Mouse (Mus musculus): ENCODE data around the gene Nploc4.
A peak's percentile ranks its signal among the peaks of the same experiment; 100 is the strongest.

Gene Nploc4

GRCm38 (mm10) chr11:120437152-120437856 is at the start of gene Nploc4:
Nploc4 (minus strand) TSS chr11:120437708.
- peak; percentile 40; the same call in 1 of the 2 replicates for ATAC-seq (ENCODE audit: insufficient number of reproducible peaks, low FRiP score, low TSS enrichment)

- ATAC-seq (ENCODE audit: insufficient number of reproducible peaks, low FRiP score, low TSS enrichment), result no peak
Observed at GRCm38 (mm10) chr11:120485251-120485650, 47.7 kb upstream of the Nploc4 start.

GRCm38 (mm10) chr11:120484265-120484981 is 46.9 kb upstream of the Nploc4 start, which contains the start of gene Mrpl12:
Mrpl12 (plus strand) TSS chr11:120484613.
- ATAC-seq (ENCODE audit: insufficient number of reproducible peaks, low FRiP score, low TSS enrichment), result peak; percentile 86

GRCm38 (mm10) chr11:120483448-120483934 is 46.0 kb upstream of the Nploc4 start:
- no peak for ATAC-seq (ENCODE audit: insufficient number of reproducible peaks, low FRiP score, low TSS enrichment)

- ATAC-seq (ENCODE audit: insufficient number of reproducible peaks, low FRiP score, low TSS enrichment), result no peak
Observed at GRCm38 (mm10) chr11:120472052-120472451, 34.5 kb upstream of the Nploc4 start.

GRCm38 (mm10) chr11:120467736-120468092 is 30.2 kb upstream of the Nploc4 start:
- no peak for ATAC-seq (ENCODE audit: insufficient number of reproducible peaks, low FRiP score, low TSS enrichment)

- ATAC-seq (ENCODE audit: insufficient number of reproducible peaks, low FRiP score, low TSS enrichment), result peak; percentile 100
Observed at GRCm38 (mm10) chr11:120467051-120467735, 29.7 kb upstream of the Nploc4 start, which contains the start of gene Arl16. Arl16 (minus strand) TSS chr11:120467607.

GRCm38 (mm10) chr11:120465521-120465920 is 28.0 kb upstream of the Nploc4 start:
- no peak for ATAC-seq (ENCODE audit: insufficient number of reproducible peaks, low FRiP score, low TSS enrichment)

GRCm38 (mm10) chr11:120464365-120464764 is 26.9 kb upstream of the Nploc4 start:
- ATAC-seq (ENCODE audit: insufficient number of reproducible peaks, low FRiP score, low TSS enrichment), result no peak

GRCm38 (mm10) chr11:120463536-120463935 is 26.0 kb upstream of the Nploc4 start:
- no peak for ATAC-seq (ENCODE audit: insufficient number of reproducible peaks, low FRiP score, low TSS enrichment)

- ATAC-seq (ENCODE audit: insufficient number of reproducible peaks, low FRiP score, low TSS enrichment), result no peak
Observed at GRCm38 (mm10) chr11:120458847-120459597, 21.5 kb upstream of the Nploc4 start.

GRCm38 (mm10) chr11:120457772-120458751 is 20.6 kb upstream of the Nploc4 start, which contains the start of the genes Oxld1 and Ccdc137:
Oxld1 (minus strand) TSS chr11:120458068.
Ccdc137 (plus strand) TSS chr11:120458115.
- peak; percentile 89; the same call in 1 of the 2 replicates for ATAC-seq (ENCODE audit: insufficient number of reproducible peaks, low FRiP score, low TSS enrichment)

GRCm38 (mm10) chr11:120457370-120457769 is 19.9 kb upstream of the Nploc4 start:
- ATAC-seq (ENCODE audit: insufficient number of reproducible peaks, low FRiP score, low TSS enrichment), result no peak

- no peak for ATAC-seq (ENCODE audit: insufficient number of reproducible peaks, low FRiP score, low TSS enrichment)
Observed at GRCm38 (mm10) chr11:120455413-120455812, 17.9 kb upstream of the Nploc4 start.

- no peak for ATAC-seq (ENCODE audit: insufficient number of reproducible peaks, low FRiP score, low TSS enrichment)
Observed at GRCm38 (mm10) chr11:120454965-120455364, 17.5 kb upstream of the Nploc4 start.

- ATAC-seq (ENCODE audit: insufficient number of reproducible peaks, low FRiP score, low TSS enrichment), result no peak
Observed at GRCm38 (mm10) chr11:120453306-120453705, 15.8 kb upstream of the Nploc4 start, which contains the start of gene Pde6g. Pde6g (minus strand) TSS chr11:120453500.

GRCm38 (mm10) chr11:120452246-120452645 is 14.7 kb upstream of the Nploc4 start:
- no peak for ATAC-seq (ENCODE audit: insufficient number of reproducible peaks, low FRiP score, low TSS enrichment)

- ATAC-seq (ENCODE audit: insufficient number of reproducible peaks, low FRiP score, low TSS enrichment), result no peak
Observed at GRCm38 (mm10) chr11:120447179-120447578, 9.7 kb upstream of the Nploc4 start.

- ATAC-seq (ENCODE audit: insufficient number of reproducible peaks, low FRiP score, low TSS enrichment), result no peak
Observed at GRCm38 (mm10) chr11:120445475-120445874, 8.0 kb upstream of the Nploc4 start.

Measured in cerebellum, adult (tissue).